Mouse (Mus musculus) embryonic facial prominence, embryonic 11.5 days (tissue): ENCODE measurements around the gene Setd7. TPM values are rescaled to one million over a fixed set of nuclear protein-coding genes. Genes with fewer than 3 reads are reported as not detected.

Source experiments
- ATAC-seq: fragments of 200-750 bp; cut with Nextera tagmentation; replicated peaks from 2 replicates; pipeline ENCODE4 v1.8.0; 2017; ENCODE audit warnings: low read depth; ENCODE audit not compliant: insufficient number of reproducible peaks, low FRiP score, low TSS enrichment
- DNase-seq: peaks from one replicate; pipeline ENCODE4 v3.0.0-alpha.2; 2015; ENCODE audit warnings: low spot score
- H3K27ac ChIP-seq: fragments of 300-500 bp; sonication (generic); replicated peaks from 2 replicates; pipeline ENCODE4 v1.5.1; 2014; ENCODE audit warnings: mild to moderate bottlenecking, low read depth, low read length, control low read depth
- H3K27me3 ChIP-seq: fragments of 300-500 bp; sonication (generic); 2 replicates; pipeline ENCODE4 v1.6.1; 2014; ENCODE audit warnings: mild to moderate bottlenecking, low read length, moderate library complexity, mixed read lengths; ENCODE audit not compliant: control insufficient read depth, insufficient read depth
- H3K36me3 ChIP-seq: fragments of 300-500 bp; sonication (generic); replicated peaks from 2 replicates; pipeline ENCODE4 v1.6.1; 2014; ENCODE audit warnings: low read depth, mild to moderate bottlenecking, low read length, moderate library complexity, mixed read lengths; ENCODE audit not compliant: control insufficient read depth, insufficient read depth
- H3K4me1 ChIP-seq: fragments of 300-500 bp; sonication (generic); 2 replicates; pipeline ENCODE4 v1.6.1; 2014; ENCODE audit warnings: low read length, mixed read lengths; ENCODE audit not compliant: control insufficient read depth, insufficient read depth
- H3K4me2 ChIP-seq: fragments of 300-500 bp; sonication (generic); 2 replicates; pipeline ENCODE4 v1.6.1; 2014; ENCODE audit warnings: low read depth, mild to moderate bottlenecking, control low read depth, low read length, moderate library complexity
- H3K4me3 ChIP-seq: fragments of 300-500 bp; sonication (generic); 2 replicates; pipeline ENCODE4 v1.5.1; 2014; ENCODE audit warnings: low read depth, low read length, control low read depth
- H3K9ac ChIP-seq: fragments of 300-500 bp; sonication (generic); replicated peaks from 2 replicates; pipeline ENCODE4 v1.6.1; 2014; ENCODE audit warnings: mild to moderate bottlenecking, control low read depth, low read length
- H3K9me3 ChIP-seq: fragments of 300-500 bp; sonication (generic); replicated peaks from 2 replicates; pipeline ENCODE4 v1.6.1; 2016; ENCODE audit warnings: mild to moderate bottlenecking, low read length, inconsistent platforms, mixed read lengths; ENCODE audit not compliant: control insufficient read depth
- WGBS: fragments of 180-500 bp; shearing (Covaris S2); extraction: QIAGEN DNeasy Blood & Tissue Kit; methylation state at CpG from one replicate; pipeline ENCODE4 v1.1.7; 2014; 5-methylcytosine and 5-hydroxymethylcytosine counted together
- polyA plus RNA-seq: library from polyadenylated mRNA; unstranded; fragments of >200 nt; fragmentation: Nextera tagmentation; extraction: Ambion mirVana; gene quantifications from 2 replicates; pipeline ENCODE4 v1.2.1, GENCODE M21; 2014

Setd7 gene
- polyA plus RNA-seq, 1 experiment from 2014 or later: 5.0 TPM

DNA sequence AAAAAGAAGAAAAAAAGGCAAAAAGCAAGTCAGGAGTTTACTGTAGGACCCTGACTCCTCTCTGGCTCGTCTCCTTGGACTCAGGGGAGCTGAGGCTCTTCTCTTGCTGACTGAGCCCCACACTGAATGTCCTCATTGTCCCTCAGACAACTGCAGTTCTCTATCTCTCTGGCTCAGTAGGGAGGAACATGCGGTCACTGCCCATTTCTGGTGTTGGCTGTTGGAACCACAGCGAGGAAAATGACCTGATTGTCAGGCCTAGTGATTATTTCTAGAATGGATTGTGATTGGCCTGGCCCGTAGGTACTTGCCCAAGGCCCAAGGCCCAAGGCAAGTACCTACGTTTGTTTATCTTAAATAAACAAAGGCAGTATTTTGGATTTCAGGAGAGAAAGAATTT lies 62.0 kb downstream of the Setd7 start:
- ATAC-seq (no peak), DNase-seq (no peak)
- Histone ChIP-seq H3K27me3 (no peaks in the 10 kb centered on the region), H3K4me2 (no peak overlapping the region), H3K4me1 (no peaks in the 10 kb centered on the region), H3K9me3 (no peaks in the 10 kb centered on the region), H3K36me3 (no peaks in the 10 kb centered on the region), H3K27ac (no peak overlapping the region), H3K4me3 (no peak overlapping the region), H3K9ac (no peak overlapping the region)
- WGBS: 62% methylated on average over 5 of the region's 5 CpGs

DNA sequence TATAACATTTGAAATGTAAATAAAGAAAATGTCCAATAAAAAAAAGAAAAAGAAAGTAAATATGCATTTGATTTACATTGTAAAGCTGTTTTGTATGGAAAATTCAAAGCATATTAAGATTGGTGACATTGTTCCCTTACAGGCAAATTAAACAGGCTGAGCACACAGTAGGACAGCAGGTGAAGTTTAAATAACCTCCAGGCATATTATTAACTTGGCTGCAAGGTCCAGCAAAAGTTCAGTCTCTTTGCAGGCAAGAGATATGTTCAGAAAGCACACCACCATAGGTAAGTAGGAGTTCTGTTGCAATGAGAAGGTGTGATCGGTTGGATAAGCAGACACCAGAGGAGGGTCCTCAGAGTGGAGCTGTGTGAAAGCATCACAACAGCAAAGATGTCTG lies 62.7 kb downstream of the Setd7 start:
- WGBS: 97% methylated on average over 1 of the region's 1 CpGs
- no peak for ATAC-seq
- no peak overlapping the region for H3K9ac ChIP-seq
- no peaks in the 10 kb centered on the region for H3K36me3 ChIP-seq
- no peaks in the 10 kb centered on the region for H3K4me1 ChIP-seq
- no peak overlapping the region for H3K27ac ChIP-seq
- H3K4me3 ChIP-seq: no peak overlapping the region
- no peak overlapping the region for H3K4me2 ChIP-seq
- no peaks in the 10 kb centered on the region for H3K9me3 ChIP-seq
- DNase-seq: no peak
- no peaks in the 10 kb centered on the region for H3K27me3 ChIP-seq

DNA sequence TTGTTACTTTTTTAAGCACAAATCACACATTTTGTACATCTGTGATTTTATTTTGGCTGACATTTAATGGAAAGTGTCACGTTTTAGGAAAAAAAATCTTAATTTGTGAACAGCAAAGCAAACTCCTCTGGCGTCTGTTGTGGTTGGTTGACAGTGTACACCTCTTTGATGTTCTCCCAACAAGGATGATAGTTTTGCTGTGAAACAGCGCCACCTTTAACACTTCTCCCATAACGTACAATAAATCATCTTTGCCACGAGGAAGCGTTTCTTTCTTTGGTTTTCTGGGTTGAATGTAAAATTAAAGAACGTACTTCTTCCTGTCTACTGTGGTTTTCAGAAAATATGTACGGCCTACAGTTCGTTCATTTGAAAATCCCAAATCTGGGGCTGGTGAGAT lies 65.0 kb downstream of the Setd7 start:
- H3K27ac ChIP-seq: no peak overlapping the region
- no peak overlapping the region for H3K4me3 ChIP-seq
- 94% methylated on average over 9 of the region's 9 CpGs for WGBS
- H3K9me3 ChIP-seq: no peaks in the 10 kb centered on the region
- H3K27me3 ChIP-seq: no peaks in the 10 kb centered on the region
- H3K4me2 ChIP-seq: no peak overlapping the region
- no peaks in the 10 kb centered on the region for H3K4me1 ChIP-seq
- ATAC-seq (no peak), DNase-seq (no peak)
- no peaks in the 10 kb centered on the region for H3K36me3 ChIP-seq
- H3K9ac ChIP-seq: no peak overlapping the region

DNA sequence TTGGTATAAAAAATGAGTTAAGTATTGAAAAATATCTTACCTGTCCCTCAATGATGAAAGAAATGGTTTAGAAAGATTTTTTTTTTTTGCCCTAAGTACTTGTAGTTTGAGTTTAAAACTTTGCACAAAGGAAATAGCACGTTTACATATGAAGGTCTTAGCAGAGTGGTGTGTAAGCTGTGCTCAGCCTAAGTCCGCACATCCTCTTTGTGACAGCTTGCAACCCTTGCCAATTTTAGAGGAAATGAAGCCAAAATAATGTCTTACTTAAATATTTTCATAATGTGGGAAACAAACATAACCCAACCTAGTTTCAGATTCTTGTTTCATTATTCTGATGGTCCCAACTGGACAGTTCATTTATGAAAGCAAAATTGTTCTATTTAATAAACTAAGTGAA lies 66.2 kb downstream of the Setd7 start:
- Histone ChIP-seq H3K36me3 (no peaks in the 10 kb centered on the region), H3K9me3 (no peaks in the 10 kb centered on the region), H3K9ac (no peak overlapping the region), H3K4me2 (no peak overlapping the region), H3K4me3 (no peak overlapping the region), H3K27me3 (no peaks in the 10 kb centered on the region), H3K27ac (no peak overlapping the region), H3K4me1 (no peaks in the 10 kb centered on the region)
- no peak for DNase-seq
- no peak for ATAC-seq
- WGBS: 91% methylated on average over 2 of the region's 2 CpGs

DNA sequence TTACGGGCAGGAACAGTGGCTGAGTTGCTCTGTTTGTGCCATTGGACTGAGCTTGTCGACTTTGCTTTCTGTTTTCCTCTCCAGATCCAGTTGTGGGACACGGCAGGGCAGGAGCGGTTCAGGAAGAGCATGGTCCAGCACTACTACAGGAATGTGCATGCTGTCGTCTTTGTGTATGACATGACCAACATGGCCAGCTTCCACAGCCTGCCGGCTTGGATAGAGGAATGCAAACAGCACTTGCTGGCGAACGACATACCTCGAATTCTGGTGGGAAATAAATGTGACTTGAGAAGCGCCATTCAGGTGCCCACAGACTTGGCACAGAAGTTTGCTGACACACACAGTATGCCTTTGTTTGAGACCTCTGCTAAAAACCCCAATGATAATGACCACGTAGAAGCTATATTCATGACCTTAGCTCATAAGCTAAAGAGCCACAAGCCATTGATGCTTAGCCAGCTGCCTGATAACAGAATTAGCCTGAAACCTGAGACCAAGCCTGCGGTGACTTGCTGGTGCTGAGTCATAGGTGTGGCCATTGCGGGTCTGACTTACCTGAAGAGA lies 67.3 kb downstream of the Setd7 start:
- H3K4me3 ChIP-seq: no peak overlapping the region
- DNase-seq (no peak), ATAC-seq (no peak)
- no peak overlapping the region for H3K9ac ChIP-seq
- H3K27me3 ChIP-seq: no peaks in the 10 kb centered on the region
- no peak overlapping the region for H3K4me2 ChIP-seq
- no peaks in the 10 kb centered on the region for H3K9me3 ChIP-seq
- no peaks in the 10 kb centered on the region for H3K36me3 ChIP-seq
- H3K4me1 ChIP-seq: no peaks in the 10 kb centered on the region
- H3K27ac ChIP-seq: no peak overlapping the region
- WGBS: 90% methylated on average over 13 of the region's 13 CpGs

DNA sequence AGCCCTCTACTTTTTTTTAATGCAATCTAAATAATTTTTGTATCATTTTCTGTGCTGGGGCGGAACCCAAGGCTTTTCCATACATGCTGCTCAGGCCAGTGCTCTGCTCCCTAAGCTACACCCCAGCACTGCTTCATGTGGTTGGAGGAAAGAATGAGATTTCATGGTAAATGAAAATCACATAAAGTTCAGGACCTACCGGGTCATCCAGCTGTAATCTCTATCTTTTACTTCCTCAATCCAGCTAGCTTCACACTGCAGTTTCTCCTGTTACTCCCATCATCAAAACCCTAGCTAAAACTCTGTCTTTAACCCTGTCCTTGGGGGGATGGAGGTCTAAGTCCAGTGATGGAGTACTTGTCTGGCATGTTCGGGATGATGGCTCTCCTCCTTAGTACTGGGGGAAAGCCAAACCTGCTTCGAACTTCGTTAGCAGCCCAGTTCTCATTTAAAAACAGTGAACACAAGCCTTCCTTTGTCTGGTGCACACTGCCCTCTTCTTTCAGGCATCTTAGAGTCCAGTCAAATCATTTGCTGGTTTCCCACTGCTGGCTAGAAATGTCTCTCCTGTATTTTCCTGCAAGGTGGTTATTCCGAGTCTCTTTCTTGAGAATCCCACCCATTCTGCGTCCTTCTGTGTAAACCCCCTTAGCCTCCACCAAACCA lies 70.5 kb downstream of the Setd7 start:
- no peak for DNase-seq
- no peaks in the 10 kb centered on the region for H3K27me3 ChIP-seq
- H3K4me1 ChIP-seq: no peaks in the 10 kb centered on the region
- H3K4me3 ChIP-seq: no peak overlapping the region
- no peak for ATAC-seq
- no peak overlapping the region for H3K27ac ChIP-seq
- no peaks in the 10 kb centered on the region for H3K36me3 ChIP-seq
- H3K4me2 ChIP-seq: no peak overlapping the region
- no peaks in the 10 kb centered on the region for H3K9me3 ChIP-seq
- WGBS: 75% methylated on average over 7 of the region's 7 CpGs
- no peak overlapping the region for H3K9ac ChIP-seq

DNA sequence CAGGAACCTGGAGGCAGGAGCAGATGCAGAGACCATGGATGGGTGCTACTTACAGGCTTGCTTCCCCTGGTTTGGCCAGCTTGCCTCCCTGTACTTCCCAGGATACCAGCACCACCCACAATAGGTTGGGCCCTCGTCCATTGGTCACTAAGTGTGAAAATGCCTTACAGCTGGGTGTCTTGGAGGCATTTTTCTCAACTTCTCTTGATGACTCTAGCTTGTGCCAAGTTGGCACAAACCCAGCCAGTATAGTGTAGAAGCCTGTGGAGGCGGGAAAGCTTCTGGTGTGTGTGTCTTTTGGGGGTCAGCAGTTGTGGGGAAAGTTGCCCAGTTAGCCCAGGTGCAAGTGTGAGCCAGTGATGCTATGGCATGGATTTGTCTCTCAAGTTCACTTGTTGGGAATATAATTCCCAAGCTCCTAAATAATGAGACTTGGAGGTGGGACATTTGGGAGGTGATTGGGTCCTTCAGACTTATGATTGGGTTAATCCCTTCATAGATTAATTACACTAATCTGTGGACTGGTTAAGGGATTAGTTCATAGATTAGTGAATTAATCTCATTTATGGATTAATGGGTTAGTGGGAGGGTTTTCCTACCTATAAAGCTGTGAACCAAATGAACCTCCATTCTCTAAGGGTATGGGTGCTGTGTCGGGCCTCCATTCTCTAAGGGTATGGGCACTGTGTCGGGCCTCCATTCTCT lies 74.0 kb downstream of the Setd7 start:
- H3K4me2 ChIP-seq: no peak overlapping the region
- ATAC-seq (no peak), DNase-seq (no peak)
- 98% methylated on average over 4 of the region's 4 CpGs for WGBS
- no peaks in the 10 kb centered on the region for H3K27me3 ChIP-seq
- H3K36me3 ChIP-seq: no peaks in the 10 kb centered on the region
- H3K4me1 ChIP-seq: no peaks in the 10 kb centered on the region
- no peak overlapping the region for H3K27ac ChIP-seq
- H3K9me3 ChIP-seq: no peaks in the 10 kb centered on the region
- H3K9ac ChIP-seq: no peak overlapping the region
- H3K4me3 ChIP-seq: no peak overlapping the region

DNA sequence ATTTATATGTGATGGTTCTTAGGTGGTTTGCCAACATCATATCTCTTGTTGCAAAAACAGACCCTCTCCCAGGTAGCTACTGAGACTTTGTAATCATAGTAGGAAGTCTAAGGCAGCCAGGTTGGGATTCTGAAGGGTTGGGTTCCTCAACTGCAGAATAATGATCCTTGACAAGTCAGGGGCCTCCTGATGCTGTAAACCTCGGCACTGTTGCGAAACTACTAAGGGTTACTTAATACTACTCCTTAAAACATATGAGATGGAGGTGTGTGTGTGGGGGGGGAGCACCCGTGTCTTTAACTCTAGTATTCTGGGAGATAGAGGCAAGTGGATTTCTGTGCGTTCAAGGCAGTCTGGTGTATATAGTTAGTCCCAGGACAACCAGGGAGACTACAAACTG lies 75.3 kb downstream of the Setd7 start:
- 75% methylated on average over 4 of the region's 4 CpGs for WGBS
- ATAC-seq: no peak
- H3K27me3 ChIP-seq: no peaks in the 10 kb centered on the region
- no peak overlapping the region; the same call in 1 of the 2 replicates for H3K4me3 ChIP-seq
- H3K9me3 ChIP-seq: no peaks in the 10 kb centered on the region
- H3K4me2 ChIP-seq: no peak overlapping the region; the same call in 1 of the 2 replicates
- DNase-seq: no peak
- H3K27ac ChIP-seq: no peak overlapping the region
- no peaks in the 10 kb centered on the region for H3K36me3 ChIP-seq
- no peaks in the 10 kb centered on the region for H3K4me1 ChIP-seq
- no peak overlapping the region for H3K9ac ChIP-seq
